Mouse (Mus musculus) embryonic facial prominence, embryonic 11.5 days (tissue): ENCODE measurements around the gene Pram1. TPM values are rescaled to one million over a fixed set of nuclear protein-coding genes. Genes with fewer than 3 reads are reported as not detected.

ENCODE experiments used
- ATAC-seq: fragments of 200-750 bp; cut with Nextera tagmentation; replicated peaks from 2 replicates; pipeline ENCODE4 v1.8.0; 2017; ENCODE audit warnings: low read depth; ENCODE audit not compliant: insufficient number of reproducible peaks, low FRiP score, low TSS enrichment
- DNase-seq: peaks from one replicate; pipeline ENCODE4 v3.0.0-alpha.2; 2015; ENCODE audit warnings: low spot score
- H3K27ac ChIP-seq: fragments of 300-500 bp; sonication (generic); replicated peaks from 2 replicates; pipeline ENCODE4 v1.5.1; 2014; ENCODE audit warnings: mild to moderate bottlenecking, low read depth, low read length, control low read depth
- H3K27me3 ChIP-seq: fragments of 300-500 bp; sonication (generic); 2 replicates; pipeline ENCODE4 v1.6.1; 2014; ENCODE audit warnings: mild to moderate bottlenecking, low read length, moderate library complexity, mixed read lengths; ENCODE audit not compliant: control insufficient read depth, insufficient read depth
- H3K36me3 ChIP-seq: fragments of 300-500 bp; sonication (generic); replicated peaks from 2 replicates; pipeline ENCODE4 v1.6.1; 2014; ENCODE audit warnings: low read depth, mild to moderate bottlenecking, low read length, moderate library complexity, mixed read lengths; ENCODE audit not compliant: control insufficient read depth, insufficient read depth
- H3K4me1 ChIP-seq: fragments of 300-500 bp; sonication (generic); 2 replicates; pipeline ENCODE4 v1.6.1; 2014; ENCODE audit warnings: low read length, mixed read lengths; ENCODE audit not compliant: control insufficient read depth, insufficient read depth
- H3K4me2 ChIP-seq: fragments of 300-500 bp; sonication (generic); 2 replicates; pipeline ENCODE4 v1.6.1; 2014; ENCODE audit warnings: low read depth, mild to moderate bottlenecking, control low read depth, low read length, moderate library complexity
- H3K4me3 ChIP-seq: fragments of 300-500 bp; sonication (generic); 2 replicates; pipeline ENCODE4 v1.5.1; 2014; ENCODE audit warnings: low read depth, low read length, control low read depth
- H3K9ac ChIP-seq: fragments of 300-500 bp; sonication (generic); replicated peaks from 2 replicates; pipeline ENCODE4 v1.6.1; 2014; ENCODE audit warnings: mild to moderate bottlenecking, control low read depth, low read length
- H3K9me3 ChIP-seq: fragments of 300-500 bp; sonication (generic); replicated peaks from 2 replicates; pipeline ENCODE4 v1.6.1; 2016; ENCODE audit warnings: mild to moderate bottlenecking, low read length, inconsistent platforms, mixed read lengths; ENCODE audit not compliant: control insufficient read depth
- WGBS: fragments of 180-500 bp; shearing (Covaris S2); extraction: QIAGEN DNeasy Blood & Tissue Kit; methylation state at CpG from one replicate; pipeline ENCODE4 v1.1.7; 2014; 5-methylcytosine and 5-hydroxymethylcytosine counted together
- polyA plus RNA-seq: library from polyadenylated mRNA; unstranded; fragments of >200 nt; fragmentation: Nextera tagmentation; extraction: Ambion mirVana; gene quantifications from 2 replicates; pipeline ENCODE4 v1.2.1, GENCODE M21; 2014

The Pram1 gene
- polyA plus RNA-seq, 1 experiment from 2014 or later, result 0.32 TPM

- no peak for DNase-seq
- Histone ChIP-seq H3K27ac (no peak overlapping the region), H3K36me3 (peaks cover under 1% of the 10 kb centered on the region; the same call in 1 of the 2 replicates), H3K9ac (no peak overlapping the region), H3K27me3 (no peaks in the 10 kb centered on the region), H3K4me2 (no peak overlapping the region), H3K4me1 (no peaks in the 10 kb centered on the region), H3K9me3 (no peaks in the 10 kb centered on the region), H3K4me3 (no peak overlapping the region)
- ATAC-seq, result no peak
- 82% methylated on average over 2 of the region's 2 CpGs for WGBS
Observed at GRCm38 (mm10) chr17:33637038-33637437, 818 bp upstream of the Pram1 start.

- Histone ChIP-seq H3K9ac (no peak overlapping the region), H3K27me3 (no peaks in the 10 kb centered on the region), H3K27ac (no peak overlapping the region), H3K4me2 (no peak overlapping the region), H3K4me1 (no peaks in the 10 kb centered on the region), H3K9me3 (no peaks in the 10 kb centered on the region), H3K36me3 (peaks cover 4% of the 10 kb centered on the region), H3K4me3 (no peak overlapping the region)
- DNase-seq, result no peak
- no peak for ATAC-seq
- WGBS, result 69% methylated on average over 6 of the region's 6 CpGs
Observed at GRCm38 (mm10) chr17:33639743-33640142, 1.9 kb downstream of the Pram1 start.

- no peak for ATAC-seq
- WGBS, result 99% methylated on average over 4 of the region's 4 CpGs
- Histone ChIP-seq H3K27me3 (no peaks in the 10 kb centered on the region), H3K27ac (no peak overlapping the region), H3K36me3 (peaks cover 17% of the 10 kb centered on the region), H3K4me2 (no peak overlapping the region), H3K9me3 (no peaks in the 10 kb centered on the region), H3K4me3 (no peak overlapping the region), H3K9ac (no peak overlapping the region), H3K4me1 (no peaks in the 10 kb centered on the region)
- no peak for DNase-seq
Observed at GRCm38 (mm10) chr17:33644068-33644467, 6.2 kb downstream of the Pram1 start.

GRCm38 (mm10) chr17:33645073-33645472 lies 7.2 kb downstream of the Pram1 start:
- Histone ChIP-seq H3K27ac (no peak overlapping the region), H3K9ac (no peak overlapping the region), H3K27me3 (no peaks in the 10 kb centered on the region), H3K4me1 (no peaks in the 10 kb centered on the region), H3K4me3 (no peak overlapping the region), H3K9me3 (no peaks in the 10 kb centered on the region), H3K4me2 (no peak overlapping the region), H3K36me3 (peaks cover 24% of the 10 kb centered on the region)
- 96% methylated on average over 8 of the region's 8 CpGs for WGBS
- ATAC-seq, result no peak
- no peak for DNase-seq

- no peak overlapping the region for H3K4me2 ChIP-seq
- 97% methylated on average over 34 of the region's 34 CpGs for WGBS
- no peaks in the 10 kb centered on the region for H3K4me1 ChIP-seq
- H3K27me3 ChIP-seq, result no peaks in the 10 kb centered on the region
- H3K9me3 ChIP-seq, result no peaks in the 10 kb centered on the region
- no peak overlapping the region for H3K27ac ChIP-seq
- no peak overlapping the region for H3K4me3 ChIP-seq
- ATAC-seq (peak; percentile 69), DNase-seq (no peak)
- peaks cover 29% of the 10 kb centered on the region for H3K36me3 ChIP-seq
- H3K9ac ChIP-seq, result no peak overlapping the region
Observed at GRCm38 (mm10) chr17:33649781-33650475, 12.1 kb downstream of the Pram1 start.

- DNase-seq (no peak), ATAC-seq (no peak)
- Histone ChIP-seq H3K27ac (no peak overlapping the region), H3K9me3 (no peaks in the 10 kb centered on the region), H3K4me2 (no peak overlapping the region), H3K36me3 (peaks cover 7% of the 10 kb centered on the region; the same call in 1 of the 2 replicates), H3K4me1 (no peaks in the 10 kb centered on the region), H3K27me3 (no peaks in the 10 kb centered on the region), H3K9ac (no peak overlapping the region), H3K4me3 (no peak overlapping the region)
- 87% methylated on average over 3 of the region's 3 CpGs for WGBS
Observed at GRCm38 (mm10) chr17:33666813-33667212, 29.0 kb downstream of the Pram1 start.

- no peak for ATAC-seq
- Histone ChIP-seq H3K36me3 (peaks cover 4% of the 10 kb centered on the region; the same call in 1 of the 2 replicates), H3K9me3 (no peaks in the 10 kb centered on the region), H3K27ac (no peak overlapping the region), H3K27me3 (no peaks in the 10 kb centered on the region), H3K4me3 (no peak overlapping the region), H3K4me1 (no peaks in the 10 kb centered on the region), H3K9ac (no peak overlapping the region), H3K4me2 (no peak overlapping the region)
- 94% methylated on average over 3 of the region's 3 CpGs for WGBS
- DNase-seq, result no peak
Observed at GRCm38 (mm10) chr17:33669681-33670080, 31.8 kb downstream of the Pram1 start.

GRCm38 (mm10) chr17:33673837-33674236 lies 36.0 kb downstream of the Pram1 start:
- H3K27me3 ChIP-seq, result no peaks in the 10 kb centered on the region
- no peak for ATAC-seq
- whole genome bisulfite sequencing, result 82% methylated on average over 1 of the region's 1 CpGs

More at GRCm38 (mm10) chr17:33673837-33674236, 36.0 kb downstream of the Pram1 start:
- H3K36me3 ChIP-seq, result peaks cover 3% of the 10 kb centered on the region
- H3K9ac ChIP-seq, result no peak overlapping the region
- no peak overlapping the region for H3K4me3 ChIP-seq
- H3K4me2 ChIP-seq, result no peak overlapping the region
- H3K4me1 ChIP-seq, result no peaks in the 10 kb centered on the region
- H3K9me3 ChIP-seq, result no peaks in the 10 kb centered on the region
- DNase-seq, result no peak
- no peak overlapping the region for H3K27ac ChIP-seq
